Mouse (Mus musculus) G1E (cell line): ENCODE data around the gene Cytip.

Experiments used
- CTCF ChIP-seq: IDR thresholded peaks from 2 replicates; pipeline ENCODE4 v1.5.1; 2012; ENCODE audit warnings: low read depth, low read length, inconsistent platforms, mixed read lengths
- GATA1 ChIP-seq: IDR thresholded peaks from 2 replicates; pipeline ENCODE4 v1.6.1; 2012; ENCODE audit warnings: borderline replicate concordance, low read length, inconsistent platforms, mixed read lengths
- GATA2 ChIP-seq: IDR thresholded peaks from 2 replicates; pipeline ENCODE4 v1.6.1; 2012; ENCODE audit warnings: low read depth, low read length, inconsistent platforms, borderline replicate concordance
- POLR2AphosphoS5 ChIP-seq: IDR thresholded peaks from 2 replicates; pipeline ENCODE4 v1.6.1; 2012; ENCODE audit warnings: low read depth, low read length, inconsistent platforms; ENCODE audit not compliant: insufficient replicate concordance
- TAL1 ChIP-seq: conservative IDR thresholded peaks from 2 replicates; pipeline ENCODE4 v1.6.1; 2012; ENCODE audit warnings: low read depth, low read length, inconsistent platforms, mixed read lengths

- TF ChIP-seq CTCF = no peak
- no peak for TF ChIP-seq GATA1
- TF ChIP-seq POLR2AphosphoS5 = no peak
- TF ChIP-seq GATA2 = no peak
- TF ChIP-seq TAL1 = no peak
Observed at GRCm38 (mm10) chr2:58136526-58136925, 58.8 kb downstream of the Cytip start.
